Mouse (Mus musculus): ENCODE measurements around the gene Nr1h3.

Nr1h3 gene

DNA sequence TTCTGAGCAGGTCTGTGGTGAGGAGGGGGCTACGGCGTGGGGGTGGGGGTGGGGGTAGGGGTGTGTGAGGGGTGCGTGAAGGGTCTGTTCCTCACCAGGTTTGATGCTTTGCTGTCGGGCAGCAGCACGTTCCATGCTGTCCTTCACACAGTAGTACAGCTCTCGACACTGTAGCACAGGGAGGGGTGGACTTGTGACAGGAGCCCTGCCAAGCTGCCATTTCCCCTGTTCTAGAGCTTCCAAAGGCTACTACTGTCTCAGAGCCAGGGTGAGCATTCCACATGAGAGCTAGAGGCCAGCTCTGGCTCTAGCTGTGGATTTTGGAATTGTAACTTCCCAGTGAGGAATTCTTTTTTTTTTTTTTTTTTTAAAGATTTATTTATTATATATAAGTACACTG lies 59.7 kb downstream of the Nr1h3 start:
- no peak for DNase-seq (ENCODE audit: extremely low read depth, low read depth)

DNA sequence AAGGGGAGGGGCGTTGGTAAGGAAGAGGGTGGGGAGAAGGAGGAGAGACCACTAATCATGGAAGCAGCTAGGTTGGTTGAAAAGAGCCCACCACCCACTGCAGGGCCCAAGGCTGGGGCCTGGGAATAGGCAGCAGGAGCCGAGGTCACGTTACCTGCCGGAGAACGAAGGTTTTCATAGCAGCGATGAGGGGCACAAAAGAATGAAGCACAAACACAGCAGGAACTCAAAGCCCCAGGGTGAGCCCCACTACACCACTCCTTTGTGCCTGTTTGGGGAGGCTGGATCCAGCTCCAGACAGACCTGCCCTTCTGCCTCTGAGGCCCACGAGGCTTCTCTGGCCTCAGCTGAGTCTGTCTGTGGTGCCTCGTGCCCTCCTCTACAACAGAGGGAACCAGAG lies 62.9 kb downstream of the Nr1h3 start:
- no peak for DNase-seq (ENCODE audit: extremely low read depth, low read depth)

DNA sequence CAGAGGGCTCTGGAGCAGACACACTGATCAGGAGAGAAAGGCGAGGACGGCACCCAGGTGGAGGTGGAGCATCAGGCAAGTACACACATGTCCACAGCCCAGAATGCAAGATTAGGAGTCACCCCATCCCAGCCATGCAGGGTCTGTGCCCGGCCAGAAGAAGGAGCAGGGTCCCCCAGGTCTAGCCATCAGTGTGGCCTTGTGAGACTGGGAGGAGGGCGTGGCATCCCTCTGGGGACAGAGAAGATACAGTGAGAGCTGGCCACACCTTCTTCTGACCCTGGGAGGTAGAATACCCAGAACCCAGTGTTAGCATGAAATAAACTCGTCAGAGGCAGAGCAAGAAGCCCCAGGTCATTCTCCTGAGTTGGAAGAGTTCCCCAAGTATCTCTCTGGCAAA lies 63.3 kb downstream of the Nr1h3 start:
- DNase-seq (ENCODE audit: extremely low read depth, low read depth): no peak

DNA sequence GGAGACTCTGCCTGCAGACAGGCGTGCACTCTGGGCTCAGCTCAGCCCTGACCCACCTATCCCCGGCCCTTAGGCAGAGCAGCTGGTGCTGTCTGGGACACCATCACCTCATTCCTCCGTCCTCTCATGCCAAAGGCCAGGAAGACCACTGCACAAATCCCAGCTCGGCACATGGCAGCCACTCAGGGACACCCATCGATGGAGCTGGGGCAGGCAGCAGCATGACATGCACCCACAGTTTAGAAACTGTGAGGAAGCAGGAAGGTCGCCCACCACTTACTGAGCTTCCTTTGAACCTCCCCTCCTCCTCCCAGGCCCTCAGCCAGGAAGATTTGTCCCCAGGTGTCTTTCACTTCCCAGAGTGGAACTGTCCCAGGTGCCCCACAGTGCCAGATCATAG lies 65.2 kb downstream of the Nr1h3 start:
- no peak for DNase-seq (ENCODE audit: extremely low read depth, low read depth)

DNA sequence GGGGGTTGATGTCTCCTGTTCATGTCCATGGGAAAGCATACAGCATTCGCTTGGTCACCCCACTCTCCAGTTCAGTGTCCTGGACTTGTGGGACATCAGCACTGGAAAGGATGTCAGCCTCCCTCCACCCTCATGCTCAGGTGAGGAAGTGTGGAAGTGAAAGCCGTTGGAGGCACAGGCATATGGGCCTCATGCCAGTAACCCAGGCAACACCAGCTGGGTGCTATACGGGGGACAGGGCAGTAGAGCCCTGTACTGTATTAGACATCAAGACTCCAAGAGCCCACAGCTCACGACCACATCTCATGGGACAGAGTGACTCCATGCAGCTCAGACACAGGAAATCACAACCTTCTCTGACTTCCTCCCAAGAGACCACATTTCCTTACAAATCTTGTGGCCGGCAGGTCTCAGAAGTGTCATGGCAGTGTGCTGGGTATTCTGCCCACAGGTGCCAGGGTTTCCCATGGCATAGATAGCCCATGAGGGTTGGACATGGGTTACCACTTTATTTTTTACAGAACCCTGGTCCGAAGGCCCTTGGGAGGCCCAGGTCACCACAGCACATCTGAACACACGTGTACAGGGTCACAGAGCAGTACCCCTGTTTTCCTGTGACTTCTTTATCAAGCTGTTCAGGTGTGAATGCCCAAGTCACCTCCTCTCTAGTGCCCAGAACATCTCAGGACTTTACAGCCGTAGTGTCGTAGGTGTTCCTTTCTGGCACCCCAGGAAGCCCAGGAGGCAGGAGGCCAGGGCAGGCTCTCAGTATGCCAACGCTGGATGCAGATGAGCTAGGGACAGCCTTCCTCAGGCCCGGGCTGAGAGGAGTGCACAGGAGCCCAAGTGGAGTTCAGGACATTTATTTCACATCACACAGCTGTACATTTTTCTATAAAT lies 65.9 kb downstream of the Nr1h3 start:
- no peak for DNase-seq (ENCODE audit: extremely low read depth, low read depth)

All from MEL-GATA-1-ER (cell line).